Mouse (Mus musculus) activated CD4-positive, CD25-positive, alpha-beta regulatory T cell, adult 4 months (primary cell): ENCODE measurements around the gene Pcbd2. TPM values are rescaled to one million over a fixed set of nuclear protein-coding genes. Genes with fewer than 3 reads are reported as not detected.

Experiments
- ATAC-seq: one replicate; pipeline ENCODE4 v1.8.0; 2017
- polyA plus RNA-seq, 2 experiments: library from polyadenylated mRNA; unstranded; fragments of 100-300 nt; shearing (Covaris generic); gene quantifications; one replicate each; pipeline ENCODE4 v1.2.1; 2017

Pcbd2 gene
- polyA plus RNA-seq, 2 experiments from 2014 or later = 11.9 to 15.1 TPM

DNA sequence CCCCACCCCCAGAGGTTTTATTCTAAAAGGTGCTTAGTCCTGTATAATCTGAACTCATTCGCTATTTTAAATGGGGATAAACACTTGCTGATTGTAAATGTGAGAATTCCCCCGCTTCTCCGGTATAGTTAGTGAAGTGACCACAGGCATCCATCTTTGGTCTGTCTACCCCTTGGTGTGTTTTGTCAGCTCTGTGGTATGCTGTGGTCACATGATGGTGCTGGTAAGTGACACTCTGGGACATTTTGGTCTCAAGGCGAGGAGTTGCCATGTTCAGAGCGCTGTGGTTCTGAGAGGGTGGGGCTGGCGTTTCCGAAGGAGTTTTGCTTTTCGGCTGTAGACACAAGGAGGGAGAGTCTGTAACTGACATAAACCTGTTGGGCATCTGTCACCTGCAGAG is 10.7 kb downstream of the Pcbd2 start:
- ATAC-seq = no peak

DNA sequence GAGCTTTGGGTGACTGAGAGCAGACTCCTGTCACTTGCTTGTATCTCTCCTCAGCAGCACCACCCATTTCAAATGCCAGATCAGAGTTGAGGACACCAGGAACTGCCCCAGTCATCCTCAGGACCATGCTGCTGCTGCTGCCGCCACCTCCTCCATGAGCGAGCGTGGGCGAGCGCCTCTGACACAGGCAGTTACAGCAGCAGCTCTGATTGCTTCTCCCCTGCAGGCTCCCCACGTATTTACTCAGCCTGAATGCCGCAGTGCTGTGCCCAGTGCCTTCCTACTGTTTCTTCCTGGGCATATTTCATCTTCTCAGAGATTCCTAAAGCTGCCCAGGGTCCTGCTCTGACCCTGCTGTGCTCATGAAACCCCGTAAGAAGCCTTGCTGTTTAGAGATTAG is 15.1 kb downstream of the Pcbd2 start:
- no peak for ATAC-seq

DNA sequence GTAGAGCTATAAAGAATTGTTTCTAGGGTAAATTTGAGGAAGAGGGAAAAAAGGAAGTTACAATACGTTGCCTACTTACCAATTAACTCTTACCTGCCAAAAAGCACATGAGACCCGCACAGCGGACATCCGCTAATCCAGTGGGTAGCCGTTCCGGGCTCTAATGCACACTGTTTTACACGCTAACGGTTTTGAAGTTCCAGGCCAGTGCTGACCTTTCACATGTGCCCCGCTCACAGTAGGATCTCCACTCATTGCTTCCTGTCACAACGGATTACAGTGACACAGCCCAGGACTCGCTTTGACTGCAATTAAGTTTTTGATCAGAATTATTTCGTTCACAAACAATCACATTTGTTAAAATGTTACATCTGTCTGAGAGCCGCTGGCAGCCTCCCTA is 27.2 kb downstream of the Pcbd2 start:
- ATAC-seq = no peak

DNA sequence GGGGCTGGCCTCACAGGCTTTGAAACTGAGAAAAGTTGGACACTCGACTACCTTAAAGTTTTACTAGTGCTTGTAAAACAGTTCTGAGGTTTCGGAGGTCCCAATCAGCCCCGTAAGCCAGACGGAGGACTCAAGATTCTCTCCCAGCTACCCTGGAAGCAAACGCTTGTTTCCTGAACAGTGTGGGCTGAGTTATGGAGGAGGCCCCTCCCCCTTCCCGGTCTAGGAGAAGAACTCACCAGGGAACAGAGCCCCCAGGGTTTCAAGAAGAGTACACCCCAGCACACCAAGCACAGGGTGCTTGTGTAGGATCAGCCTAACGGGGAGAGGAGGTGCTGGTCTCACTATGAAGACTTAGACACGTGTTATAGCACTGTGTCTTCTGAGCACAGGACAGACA is 29.6 kb downstream of the Pcbd2 start:
- ATAC-seq = no peak

DNA sequence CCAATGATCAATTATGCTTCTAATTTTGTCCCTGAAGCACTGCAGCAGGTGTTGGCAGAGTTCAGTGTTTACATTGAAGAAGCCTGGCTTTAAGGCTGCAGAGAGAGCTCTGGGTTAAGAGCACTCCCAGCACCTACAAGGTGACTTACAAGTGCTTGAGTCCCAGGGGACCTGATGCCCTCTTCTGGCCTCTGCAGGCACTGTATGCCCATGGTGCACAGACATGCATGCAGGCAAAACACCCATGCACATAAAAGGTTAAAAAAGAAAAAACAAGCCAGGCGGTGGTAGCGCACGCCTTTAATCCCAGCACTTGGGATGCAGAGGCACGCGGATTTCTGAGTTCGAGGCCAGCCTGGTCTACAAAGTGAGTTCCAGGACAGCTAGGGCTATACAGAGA is 30.5 kb downstream of the Pcbd2 start:
- ATAC-seq = no peak

DNA sequence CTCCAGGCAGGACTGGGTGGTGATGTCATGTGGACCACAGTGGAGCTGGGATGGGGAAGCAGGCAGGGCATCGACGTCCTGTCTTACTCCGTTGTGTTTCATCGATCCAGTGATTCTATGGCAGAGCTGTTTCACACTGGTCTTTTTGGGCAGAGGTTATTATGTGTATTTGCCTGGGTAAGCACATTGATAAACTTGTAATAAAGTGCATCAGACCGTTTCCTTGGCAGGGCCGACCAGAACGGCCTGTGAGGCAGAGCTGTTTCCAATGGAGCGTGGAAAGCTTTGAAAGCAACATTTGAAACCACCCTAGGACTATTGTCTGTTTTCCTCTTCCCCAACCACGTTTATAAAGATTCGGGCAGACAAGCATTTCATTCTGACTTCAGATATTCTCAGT is 33.4 kb downstream of the Pcbd2 start:
- ATAC-seq = no peak

DNA sequence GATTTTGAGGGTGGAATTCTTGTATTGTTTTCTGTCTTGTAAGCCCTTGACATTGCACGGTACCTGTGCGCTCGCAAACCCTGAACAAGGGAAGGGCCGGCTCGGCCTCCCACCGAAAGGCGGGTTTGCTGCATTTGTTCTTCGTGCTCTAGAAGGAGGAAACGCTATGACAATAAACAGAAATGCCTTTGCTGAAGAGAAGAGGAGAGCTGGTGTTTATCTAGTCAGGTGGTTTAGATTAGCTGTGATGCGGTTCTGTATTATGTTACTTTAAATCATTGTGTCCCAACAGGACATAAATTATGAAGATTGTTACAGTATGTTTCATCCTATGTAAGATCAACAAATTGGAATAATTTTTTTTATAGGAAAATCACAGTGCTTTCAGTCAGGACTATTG is 34.3 kb downstream of the Pcbd2 start:
- no peak for ATAC-seq

DNA sequence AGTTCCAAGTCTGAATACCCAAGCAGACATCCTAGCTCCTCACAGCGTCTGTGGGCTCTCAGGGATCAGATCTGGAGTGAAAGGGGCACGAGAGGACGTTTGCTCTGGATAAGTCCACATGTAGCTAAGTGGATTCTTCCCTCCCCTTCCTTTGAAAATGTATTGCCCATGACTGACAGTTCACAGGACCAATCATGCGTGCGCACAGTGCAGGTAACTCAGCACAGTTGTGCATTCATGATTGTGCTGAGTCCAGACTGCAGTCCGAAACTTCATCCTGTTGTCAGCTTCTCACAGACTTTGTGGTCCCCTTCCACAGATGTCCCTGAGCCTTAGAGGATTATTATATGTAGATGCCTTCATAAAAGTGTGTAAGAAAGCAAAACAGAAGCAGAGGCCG is 47.2 kb downstream of the Pcbd2 start:
- no peak for ATAC-seq

DNA sequence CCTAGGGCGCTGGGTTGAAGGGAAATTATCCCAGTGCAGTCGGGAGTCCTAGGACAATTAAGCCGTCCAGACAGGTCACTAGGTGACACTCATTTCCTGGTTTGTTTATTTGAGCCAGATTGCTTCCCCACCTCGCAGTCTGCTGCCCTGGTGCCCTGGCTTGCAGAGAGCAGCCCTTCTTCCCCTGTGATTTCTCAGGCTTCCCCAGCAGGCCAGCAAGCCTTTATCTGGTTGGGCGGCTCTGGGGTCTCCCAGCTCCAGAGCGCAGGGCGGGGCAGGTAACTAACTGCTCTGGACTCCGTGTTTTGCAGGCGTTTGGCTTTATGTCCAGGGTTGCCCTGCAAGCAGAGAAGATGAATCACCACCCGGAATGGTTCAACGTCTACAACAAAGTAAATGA is 47.9 kb downstream of the Pcbd2 start:
- ATAC-seq = no peak

DNA sequence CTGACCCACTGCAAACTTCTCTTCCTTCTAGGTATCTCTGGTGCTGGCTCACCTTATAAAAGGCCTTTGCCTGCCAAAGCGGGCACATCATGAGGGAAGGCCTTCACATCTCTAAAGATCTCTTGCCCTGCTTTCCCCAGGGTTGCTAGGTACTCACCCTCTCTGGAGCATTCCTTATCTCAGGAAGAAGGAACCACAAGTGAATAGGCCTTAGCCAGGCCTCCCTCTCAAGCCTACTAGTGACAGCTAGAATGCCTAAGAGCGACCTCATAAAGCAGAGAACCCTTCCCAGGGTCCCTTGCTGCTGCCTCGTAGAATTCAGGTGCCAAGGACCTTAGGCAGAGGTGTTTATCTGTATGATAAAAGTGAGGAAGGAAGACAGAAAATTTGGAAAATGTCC is 57.1 kb downstream of the Pcbd2 start, which contains the start of gene Catsper3:
Gene Catsper3 (plus strand): TSS at position 301 of the 400 bp plus-strand sequence.
- no peak for ATAC-seq

DNA sequence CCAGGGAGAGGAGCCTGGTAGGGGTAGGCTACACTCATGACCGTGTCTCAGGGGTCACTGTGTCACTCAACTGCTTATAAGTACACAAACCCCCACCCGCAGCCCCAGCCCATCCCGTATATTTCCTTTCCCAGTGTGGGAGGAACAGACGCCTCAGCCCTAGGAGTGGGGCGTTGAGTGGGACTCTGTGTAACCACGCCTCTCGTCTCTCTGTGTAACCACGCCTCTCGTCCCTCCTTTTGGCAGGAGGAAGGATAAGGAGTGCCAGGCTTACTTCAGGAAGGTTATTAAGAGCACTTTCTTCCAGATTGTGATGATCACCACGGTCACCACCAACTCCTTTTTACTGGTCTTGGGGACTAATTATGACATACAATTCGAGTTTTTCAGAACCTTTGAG is 59.0 kb downstream of the Pcbd2 start:
- ATAC-seq = no peak

DNA sequence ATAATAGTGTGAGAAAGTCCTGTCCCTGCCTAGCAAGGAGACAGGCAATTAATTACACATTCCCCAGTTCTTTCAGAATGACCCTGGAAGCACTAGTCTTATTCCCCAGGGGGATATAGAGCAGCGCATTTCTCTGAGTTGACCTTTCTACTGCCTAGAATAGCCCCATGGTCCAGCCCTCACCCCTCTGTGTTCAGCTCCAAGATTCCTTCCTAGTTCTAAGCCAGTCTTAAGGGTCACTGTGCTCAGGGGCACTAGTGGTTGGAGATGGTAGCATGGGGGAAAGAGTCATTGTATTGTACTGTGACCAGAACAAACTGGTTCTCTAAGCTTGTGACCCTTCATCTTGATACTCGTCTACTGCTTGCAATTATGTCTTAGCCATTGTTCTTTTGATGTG is 74.1 kb downstream of the Pcbd2 start:
- ATAC-seq = no peak

DNA sequence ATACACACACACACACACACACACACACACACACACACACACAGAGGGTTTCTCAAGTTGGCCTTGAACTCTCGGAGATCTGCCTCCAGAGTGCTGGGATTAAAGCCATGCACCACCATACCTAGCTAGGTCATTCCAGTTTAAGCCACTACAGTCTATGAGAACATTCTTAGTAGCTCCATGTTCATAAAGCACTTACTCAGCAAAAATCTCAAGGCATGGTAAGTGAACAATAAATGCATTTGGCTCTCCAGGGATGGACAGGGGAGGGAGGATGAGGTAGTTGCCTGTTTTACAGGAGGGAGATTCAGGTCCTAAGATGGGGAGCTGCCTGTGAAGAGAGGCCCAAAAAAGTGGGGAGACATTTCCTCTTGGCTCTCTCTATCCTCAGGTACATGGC is 76.8 kb downstream of the Pcbd2 start:
- ATAC-seq = no peak

DNA sequence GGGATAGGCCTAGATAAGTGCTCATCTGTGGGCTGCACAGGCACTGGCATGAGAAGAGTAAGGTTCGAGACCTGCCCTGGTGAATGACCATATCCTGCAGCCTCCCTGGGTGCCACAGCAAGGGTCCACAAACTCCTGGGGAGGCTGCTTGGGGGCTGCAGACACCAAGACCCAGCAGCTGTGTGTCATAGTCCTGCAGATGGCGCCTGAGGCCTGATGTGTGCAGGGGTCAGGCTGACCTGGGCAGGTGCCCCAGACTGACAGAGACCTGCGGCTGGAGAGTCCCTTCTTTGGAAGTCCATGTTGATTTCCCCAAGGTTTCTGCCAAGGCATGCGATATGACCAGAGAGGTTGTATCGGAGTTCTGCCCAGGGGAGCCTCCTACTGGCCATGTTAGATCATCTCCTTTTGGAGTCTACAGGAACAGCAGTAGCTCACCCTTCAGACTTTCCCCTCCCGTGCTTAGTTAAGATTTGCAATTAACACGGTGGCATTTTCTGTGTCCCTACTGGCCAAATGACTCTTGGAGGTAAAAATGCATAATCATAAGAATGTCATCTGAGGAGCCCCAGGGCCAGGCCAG is 82.0 kb downstream of the Pcbd2 start:
- no peak for ATAC-seq

DNA sequence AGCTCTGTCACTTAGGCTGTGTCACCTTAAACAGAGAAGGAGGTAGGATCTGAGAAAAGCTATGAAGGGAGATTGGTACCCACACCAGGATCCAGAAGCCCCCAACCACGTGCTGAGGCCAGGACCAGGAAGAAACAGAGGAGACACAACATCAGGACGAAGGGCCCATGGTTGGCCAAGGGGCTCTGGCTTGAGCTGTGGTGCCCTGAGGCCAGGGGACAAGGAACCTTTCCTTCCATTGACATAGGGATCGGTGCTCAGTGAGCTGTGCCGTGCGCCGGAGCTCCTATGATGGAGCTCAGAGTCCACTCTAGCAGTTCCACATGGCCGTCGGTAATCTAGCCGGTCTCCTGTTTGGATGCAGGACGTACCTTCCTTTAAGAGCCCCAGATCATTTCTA is 82.5 kb downstream of the Pcbd2 start:
- ATAC-seq = no peak

DNA sequence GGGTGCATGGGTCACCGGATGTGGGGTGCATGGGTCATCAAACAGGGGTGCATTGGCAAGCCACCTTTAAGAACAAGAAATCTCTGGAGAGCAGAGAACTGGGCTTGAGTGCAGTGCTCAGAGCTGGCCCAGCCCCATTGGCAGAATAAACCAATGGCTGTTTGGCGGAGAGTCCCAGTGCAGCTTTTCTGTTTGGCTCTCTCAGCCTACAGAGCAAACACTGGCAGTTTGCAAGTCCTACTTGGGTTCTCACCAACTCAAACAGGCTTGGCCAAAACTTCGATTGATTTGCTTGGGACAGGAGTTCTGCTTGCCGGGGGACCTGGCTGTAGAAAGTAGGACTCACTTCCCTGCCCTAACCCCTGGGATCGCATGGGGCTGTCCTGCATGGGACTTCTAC is 83.8 kb downstream of the Pcbd2 start:
- no peak for ATAC-seq

DNA sequence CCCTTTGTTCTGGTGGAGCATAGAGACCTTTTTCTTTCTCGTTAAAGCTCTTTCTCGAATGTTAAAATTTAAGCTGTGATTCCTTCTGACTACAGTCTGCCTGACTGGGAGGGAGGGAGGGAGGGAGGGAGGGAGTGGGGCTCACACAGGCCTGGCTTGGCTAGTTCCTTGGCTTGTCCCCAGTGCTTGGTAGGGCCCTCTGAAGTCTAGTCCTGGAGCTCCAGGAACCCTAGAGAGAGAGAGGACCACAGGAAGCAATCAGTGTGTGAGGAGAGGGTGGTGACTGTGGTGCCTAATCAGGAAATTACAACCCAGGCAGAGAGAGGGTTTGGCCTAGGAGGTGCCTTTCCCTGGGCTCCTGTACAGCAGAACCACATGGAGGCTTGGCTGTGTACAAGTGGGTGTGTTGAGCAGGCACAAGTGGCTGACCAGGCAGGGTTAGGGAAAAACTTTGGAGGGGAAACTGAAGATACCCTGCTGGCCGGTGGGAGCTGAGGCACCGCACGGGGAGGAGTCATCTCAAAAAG is 86.4 kb downstream of the Pcbd2 start:
- no peak for ATAC-seq

DNA sequence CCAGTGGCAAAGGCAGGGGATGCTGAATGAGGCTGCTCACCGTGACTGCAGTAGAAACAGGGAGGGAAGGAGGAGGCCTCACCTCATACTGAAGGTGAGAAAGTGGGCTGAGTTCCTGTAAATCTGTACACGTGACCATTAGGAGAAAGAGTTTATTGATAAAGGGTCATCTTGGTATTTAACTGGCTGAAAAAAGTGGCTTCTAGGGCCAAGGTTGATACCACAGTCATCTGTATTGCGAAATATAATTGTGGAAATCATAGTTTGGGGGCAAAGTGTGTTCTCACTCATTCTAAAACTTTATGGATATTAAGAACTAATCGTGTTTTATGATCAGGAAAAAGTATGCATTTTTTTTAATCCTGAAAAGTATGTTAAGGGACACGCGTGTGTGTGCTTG is 87.7 kb downstream of the Pcbd2 start:
- ATAC-seq = no peak

DNA sequence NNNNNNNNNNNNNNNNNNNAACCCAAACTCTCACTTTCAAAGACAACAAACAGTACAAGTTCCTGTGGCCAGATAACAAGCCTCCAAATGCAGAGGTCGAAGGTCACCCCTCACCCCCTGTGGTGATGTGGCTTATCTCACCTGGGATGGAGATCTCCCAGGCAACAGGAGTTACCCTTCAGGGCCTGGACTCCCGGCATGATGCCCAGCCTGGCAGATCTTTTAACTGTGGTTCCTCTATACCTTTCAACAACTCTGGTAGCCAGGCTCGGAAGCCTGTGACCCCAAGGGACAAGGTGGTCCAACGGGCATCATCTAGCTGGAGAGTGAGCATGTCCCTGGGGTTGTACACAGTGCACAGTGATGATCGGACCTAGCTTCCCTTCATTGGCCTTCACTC is 95.3 kb downstream of the Pcbd2 start:
- ATAC-seq = no peak

DNA sequence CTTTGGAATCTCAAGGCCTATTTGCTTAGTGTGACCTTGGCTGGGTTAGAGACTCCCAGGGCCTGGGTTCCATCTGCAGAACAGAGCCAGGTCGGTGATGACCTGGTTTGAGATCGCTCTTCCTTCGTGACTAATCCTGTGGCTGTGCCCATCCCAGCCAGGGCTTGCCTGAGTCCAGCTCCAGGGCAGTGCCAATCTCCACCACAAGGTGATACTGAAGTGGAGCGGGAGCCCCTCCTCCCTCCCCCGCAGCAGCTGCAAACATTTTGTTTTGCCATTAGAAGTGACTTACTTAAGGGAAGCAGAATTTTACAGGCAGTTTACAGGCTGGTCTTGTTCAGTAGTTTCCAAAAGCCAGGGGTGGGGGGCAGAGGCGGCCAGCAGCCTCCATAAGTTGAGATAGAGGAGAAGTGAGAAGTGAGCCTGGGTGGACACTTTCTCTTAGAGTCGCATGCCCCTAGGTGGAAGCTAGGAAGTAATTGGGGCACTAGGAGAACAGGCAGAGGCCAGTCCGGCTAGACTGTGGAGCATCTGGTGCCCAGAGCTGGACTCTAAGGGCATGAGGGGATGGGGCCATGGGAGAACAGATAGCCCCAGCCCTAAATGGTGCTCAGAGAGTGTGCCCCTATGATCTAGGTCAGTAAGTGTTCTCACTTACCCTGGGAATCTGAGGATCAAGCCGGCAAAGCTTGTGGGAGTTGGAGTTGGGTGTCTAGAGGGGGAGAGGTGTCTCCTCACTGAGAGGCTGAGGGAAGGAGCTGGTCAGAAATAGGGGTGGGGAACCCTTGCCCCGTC is 97.2 kb downstream of the Pcbd2 start:
- ATAC-seq = no peak

DNA sequence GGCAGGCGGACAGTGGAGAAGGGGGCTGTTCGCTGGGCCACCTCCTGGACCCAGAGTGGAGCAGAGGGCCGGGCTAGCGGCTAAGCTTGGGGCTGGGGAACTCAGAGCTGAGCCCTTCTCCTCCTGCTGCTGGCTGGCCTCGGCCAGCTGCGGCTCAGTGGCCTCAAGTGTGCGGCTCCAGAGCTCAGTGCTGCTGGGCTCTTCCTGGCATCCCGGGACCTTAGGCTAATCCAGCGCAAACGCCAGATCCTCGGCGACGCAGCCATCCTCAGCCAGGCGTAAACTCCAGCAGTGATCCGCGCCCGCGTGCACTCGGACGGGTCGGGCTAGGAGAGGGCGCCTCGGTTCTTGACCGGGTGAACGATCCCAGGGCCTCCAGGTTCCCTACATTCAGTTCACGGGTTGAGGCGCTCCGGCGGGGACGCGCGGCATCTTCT is 98.1 kb downstream of the Pcbd2 start:
- ATAC-seq = no peak

DNA sequence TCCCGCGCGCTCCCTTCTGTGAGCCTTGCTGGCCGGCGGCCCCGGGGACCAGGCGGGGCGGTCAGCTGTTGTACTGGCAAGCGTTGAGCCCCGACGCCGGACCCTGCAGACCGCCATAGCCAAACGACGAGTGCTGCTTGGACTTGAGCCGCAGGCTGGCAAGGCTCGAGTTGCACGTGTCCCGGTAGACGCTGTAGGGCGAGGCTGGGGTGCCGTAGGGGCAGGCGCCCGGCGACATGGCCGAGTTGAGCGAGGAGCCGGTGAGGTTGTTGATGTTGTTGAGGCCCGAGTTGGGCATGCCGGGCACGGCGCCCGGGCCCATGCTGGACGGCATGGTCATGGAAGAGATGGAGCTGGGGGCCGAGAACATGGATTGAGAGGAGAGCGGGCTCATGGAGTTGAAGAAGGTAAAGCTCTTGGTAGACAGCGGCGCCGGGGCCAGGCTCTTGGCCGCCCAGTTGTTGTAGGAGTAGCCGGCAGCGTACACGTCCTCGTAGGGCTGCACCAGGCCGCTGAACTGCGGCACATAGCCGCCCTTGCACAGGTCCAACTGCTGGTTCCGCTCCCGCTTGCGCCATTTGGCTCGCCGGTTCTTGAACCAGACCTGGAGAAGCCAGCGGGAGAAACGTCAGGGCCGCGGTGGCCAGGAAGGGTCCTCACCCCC is 99.0 kb downstream of the Pcbd2 start:
- no peak for ATAC-seq
